Comparison of ENCODE assay signal across 32 mouse cellular contexts in genomic region chr17:63886988-63887387, GRCm38 (mm10). TPM values are rescaled to one million over a fixed set of nuclear protein-coding genes. Genes with fewer than 3 reads are reported as not detected.
"Had no signal": no experiment of that assay in that cellular context is flagged by ENCODE, and none has a peak within 500 bp of the region (broad histone marks: within the 10 kb centered on the region; RNA-seq: fewer than 3 reads in every experiment).

No protein-coding gene starts in this region.

- H3K27me3 ChIP-seq: limb, embryonic 12.5 days; limb, embryonic 13.5 days; limb, embryonic 15.5 days; liver, embryonic 12.5 days; liver, embryonic 13.5 days; liver, embryonic 15.5 days; lung, embryonic 15.5 days; megakaryocyte, embryonic 14.5 days; midbrain, embryonic 12.5 days; midbrain, embryonic 13.5 days; midbrain, embryonic 15.5 days had no signal

- H3K4me2 ChIP-seq: limb, embryonic 12.5 days; limb, embryonic 13.5 days; limb, embryonic 15.5 days; liver, embryonic 11.5 days; liver, embryonic 12.5 days; liver, embryonic 13.5 days; liver, embryonic 15.5 days; lung, embryonic 14.5 days; lung, embryonic 15.5 days; midbrain, embryonic 11.5 days; midbrain, embryonic 12.5 days; midbrain, embryonic 13.5 days; midbrain, embryonic 15.5 days had no signal

- DNase-seq: left cerebral cortex, postnatal 4 days; liver; liver, embryonic 13.5 days; liver, postnatal 0 days; lung, adult 18-20 months; lung, adult 2 months; lung, embryonic 14.5 days; lung, postnatal 10 days; lung, postnatal 14 days; lung, postnatal 36 days; lung, postnatal 4 days; midbrain, embryonic 14.5 days had no signal

- H3K36me3 ChIP-seq: limb, embryonic 10.5 days; limb, embryonic 12.5 days; limb, embryonic 13.5 days; limb, embryonic 15.5 days; liver, embryonic 12.5 days; liver, embryonic 13.5 days; liver, embryonic 15.5 days; lung, embryonic 15.5 days; midbrain, embryonic 10.5 days; midbrain, embryonic 12.5 days; midbrain, embryonic 13.5 days; midbrain, embryonic 15.5 days had no signal

- H3K4me3 ChIP-seq: limb, embryonic 10.5 days; limb, embryonic 12.5 days; limb, embryonic 13.5 days; limb, embryonic 15.5 days; liver, embryonic 12.5 days; liver, embryonic 13.5 days; liver, embryonic 15.5 days; lung, embryonic 15.5 days; megakaryocyte, embryonic 14.5 days; midbrain, embryonic 10.5 days; midbrain, embryonic 12.5 days; midbrain, embryonic 13.5 days; midbrain, embryonic 15.5 days had no signal

RNA-seq across cellular contexts. Expression of gene A930002H24Rik, which starts 23.4 kb away (rescaled TPM):
- total RNA-seq: left cerebral cortex, postnatal 10 days; left cerebral cortex, postnatal 14 days; megakaryocyte progenitor cell, adult 5-6 weeks; megakaryocyte-erythroid progenitor cell, adult 5-6 weeks had no signal
- polyA plus RNA-seq: liver, adult 2 months; macrophage had no signal
